ENCODE assay signal across 9 mouse cellular contexts in genomic region chr7:82715912-82716601, GRCm38 (mm10).
DNase-seq lines count a peak whose midpoint lies in the region; ATAC-seq and TF ChIP-seq lines count a peak whose summit lies in the region.
"Had no signal": no experiment of that assay in that cellular context is flagged by ENCODE, and none has a peak within 500 bp of the region (broad histone marks: within the 10 kb centered on the region; RNA-seq: fewer than 3 reads in every experiment).

No protein-coding gene starts in this region.

- no peaks in the 10 kb centered on the region for H3K36me3 ChIP-seq in intestine, embryonic 14.5 days (ENCODE audit: control insufficient read depth, insufficient read depth, low read length)
- H3K36me3 ChIP-seq in intestine, postnatal 0 days (ENCODE audit: control insufficient read depth, insufficient read depth), result peaks cover 15% of the 10 kb centered on the region; the same call in 1 of the 2 replicates
- peaks cover 2% of the 10 kb centered on the region; the same call in 1 of the 2 replicates for H3K36me3 ChIP-seq in embryonic facial prominence, embryonic 13.5 days
- H3K36me3 ChIP-seq in hindbrain, embryonic 14.5 days (replicated peaks; ENCODE audit: control insufficient read depth, insufficient read depth), result no peaks in the 10 kb centered on the region
- H3K36me3 ChIP-seq in midbrain, embryonic 16.5 days (ENCODE audit: control insufficient read depth, insufficient read depth, low read length), result no peaks in the 10 kb centered on the region

- H3K27ac ChIP-seq in intestine, embryonic 14.5 days (ENCODE audit: low read depth), result peak overlapping the region; percentile 40
- no peak overlapping the region for H3K27ac ChIP-seq in intestine, postnatal 0 days (ENCODE audit: low read depth, low read length)
- H3K27ac ChIP-seq in embryonic facial prominence, embryonic 13.5 days, result peak overlapping the region; percentile 90
- peak overlapping the region; percentile 89 for H3K27ac ChIP-seq in hindbrain, embryonic 14.5 days
- peak overlapping the region; percentile 81 for H3K27ac ChIP-seq in midbrain, embryonic 16.5 days (ENCODE audit: low read length)
- H3K27ac ChIP-seq: liver, embryonic 14.5 days had no signal

- H3K4me2 ChIP-seq in intestine, embryonic 14.5 days (ENCODE audit: low read length), result no peak overlapping the region; the same call in 1 of the 2 replicates
- H3K4me2 ChIP-seq in intestine, postnatal 0 days (replicated peaks; ENCODE audit: low read depth), result no peak overlapping the region
- H3K4me2 ChIP-seq in embryonic facial prominence, embryonic 13.5 days, result peak overlapping the region; percentile 35
- H3K4me2 ChIP-seq in hindbrain, embryonic 14.5 days (replicated peaks), result peak overlapping the region; percentile 24
- no peak overlapping the region for H3K4me2 ChIP-seq in midbrain, embryonic 16.5 days (ENCODE audit: low read length)

- no peaks in the 10 kb centered on the region for H3K27me3 ChIP-seq in intestine, embryonic 14.5 days (replicated peaks; ENCODE audit: control insufficient read depth, insufficient read depth, low read length)
- no peaks in the 10 kb centered on the region for H3K27me3 ChIP-seq in intestine, postnatal 0 days (replicated peaks; ENCODE audit: control insufficient read depth, insufficient read depth, low read length)
- no peaks in the 10 kb centered on the region for H3K27me3 ChIP-seq in embryonic facial prominence, embryonic 13.5 days
- no peaks in the 10 kb centered on the region for H3K27me3 ChIP-seq in hindbrain, embryonic 14.5 days (ENCODE audit: control insufficient read depth, insufficient read depth, low read length)
- no peaks in the 10 kb centered on the region for H3K27me3 ChIP-seq in midbrain, embryonic 16.5 days (ENCODE audit: control insufficient read depth, insufficient read depth, low read depth, low read length)

- DNase-seq in intestine, embryonic 14.5 days (ENCODE audit: low spot score), result no peak
- peak; percentile 31 for DNase-seq in hindbrain, embryonic 14.5 days (ENCODE audit: low spot score)
- no peak for DNase-seq in cerebellum, postnatal 25 days
- DNase-seq in layer of hippocampus, postnatal 10 days (ENCODE audit: low spot score in 2 of 2), result no peak

- no peak for ATAC-seq in intestine, embryonic 14.5 days (replicated peaks; ENCODE audit: low FRiP score, low TSS enrichment, low read depth)
- ATAC-seq in intestine, postnatal 0 days, result no peak
- peak; percentile 61; the same call in 1 of the 2 replicates for ATAC-seq in embryonic facial prominence, embryonic 13.5 days (ENCODE audit: insufficient number of reproducible peaks, insufficient read depth, low FRiP score, low TSS enrichment, low read depth)
- ATAC-seq in hindbrain, embryonic 14.5 days (ENCODE audit: low FRiP score), result peak; percentile 17; the same call in 1 of the 2 replicates
- peak; percentile 34 for ATAC-seq in midbrain, embryonic 16.5 days
- no peak for ATAC-seq in granulocyte monocyte progenitor cell, adult 5-6 weeks (replicated peaks; ENCODE audit: poor library complexity, severe bottlenecking)

- no peak overlapping the region for H3K4me3 ChIP-seq in intestine, embryonic 14.5 days (ENCODE audit: low read depth, low read length)
- H3K4me3 ChIP-seq in intestine, postnatal 0 days (ENCODE audit: low read depth, low read length), result no peak overlapping the region
- H3K4me3 ChIP-seq in embryonic facial prominence, embryonic 13.5 days, result no peak overlapping the region
- H3K4me3 ChIP-seq in hindbrain, embryonic 14.5 days (replicated peaks; ENCODE audit: low read length), result no peak overlapping the region
- H3K4me3 ChIP-seq in midbrain, embryonic 16.5 days (ENCODE audit: low read depth, low read length), result no peak overlapping the region

- H3K4me1 ChIP-seq in intestine, embryonic 14.5 days (replicated peaks; ENCODE audit: control insufficient read depth, insufficient read depth, low read length), result peaks cover 21% of the 10 kb centered on the region
- H3K4me1 ChIP-seq in intestine, postnatal 0 days (replicated peaks; ENCODE audit: control insufficient read depth, insufficient read depth, low read length), result no peaks in the 10 kb centered on the region
- H3K4me1 ChIP-seq in embryonic facial prominence, embryonic 13.5 days, result peaks cover 67% of the 10 kb centered on the region
- peaks cover 8% of the 10 kb centered on the region for H3K4me1 ChIP-seq in hindbrain, embryonic 14.5 days (replicated peaks; ENCODE audit: control insufficient read depth, insufficient read depth, low read length)
- H3K4me1 ChIP-seq in midbrain, embryonic 16.5 days (ENCODE audit: control insufficient read depth, insufficient read depth, low read length), result peaks cover 9% of the 10 kb centered on the region; the same call in 1 of the 2 replicates

- TF ChIP-seq CTCF in intestine, postnatal 0 days (IDR thresholded peaks at IDR 0.05; ENCODE audit: low read depth), result no peak

- WGBS in intestine, embryonic 14.5 days, result 25% methylated on average over 8 of the region's 8 CpGs
- WGBS in intestine, postnatal 0 days, result 48% methylated on average over 8 of the region's 8 CpGs
- 14% methylated on average over 8 of the region's 8 CpGs for WGBS in embryonic facial prominence, embryonic 13.5 days
- 38% methylated on average over 8 of the region's 8 CpGs for WGBS in hindbrain, embryonic 14.5 days
- WGBS in midbrain, embryonic 16.5 days, result 24% methylated on average over 8 of the region's 8 CpGs

- H3K9me3 ChIP-seq in intestine, embryonic 14.5 days (ENCODE audit: control insufficient read depth, low read length), result no peaks in the 10 kb centered on the region
- H3K9me3 ChIP-seq in intestine, postnatal 0 days (ENCODE audit: control insufficient read depth), result no peaks in the 10 kb centered on the region
- H3K9me3 ChIP-seq in embryonic facial prominence, embryonic 13.5 days, result no peaks in the 10 kb centered on the region
- H3K9me3 ChIP-seq in hindbrain, embryonic 14.5 days (ENCODE audit: control insufficient read depth, low read length), result no peaks in the 10 kb centered on the region
- no peaks in the 10 kb centered on the region for H3K9me3 ChIP-seq in midbrain, embryonic 16.5 days (replicated peaks; ENCODE audit: control insufficient read depth, low read length, poor library complexity, severe bottlenecking)

- no peak overlapping the region for H3K9ac ChIP-seq in intestine, embryonic 14.5 days (ENCODE audit: low read length)
- H3K9ac ChIP-seq in intestine, postnatal 0 days (ENCODE audit: low read depth, low read length), result no peak overlapping the region
- H3K9ac ChIP-seq in embryonic facial prominence, embryonic 13.5 days, result peak overlapping the region; percentile 22; the same call in 1 of the 2 replicates
- H3K9ac ChIP-seq in hindbrain, embryonic 14.5 days, result peak overlapping the region; percentile 54
- peak overlapping the region; percentile 56 for H3K9ac ChIP-seq in midbrain, embryonic 16.5 days (ENCODE audit: low read depth, low read length)
- H3K9ac ChIP-seq: liver, embryonic 14.5 days had no signal

Comparison
In these comparisons a context has a peak if more than half of its experiments do, and no peak if none do; other contexts are left out.
1. ATAC-seq: peak in embryonic facial prominence, embryonic 13.5 days (single experiment), hindbrain, embryonic 14.5 days (single experiment) and midbrain, embryonic 16.5 days (single experiment); none in intestine, embryonic 14.5 days (single experiment), intestine, postnatal 0 days (single experiment) and granulocyte monocyte progenitor cell, adult 5-6 weeks (single experiment).
2. H3K4me2 ChIP-seq: peak in embryonic facial prominence, embryonic 13.5 days (single experiment) and hindbrain, embryonic 14.5 days (single experiment); none in intestine, embryonic 14.5 days (single experiment), intestine, postnatal 0 days (single experiment) and midbrain, embryonic 16.5 days (single experiment).
3. H3K9ac ChIP-seq: peak in embryonic facial prominence, embryonic 13.5 days (single experiment), hindbrain, embryonic 14.5 days (single experiment) and midbrain, embryonic 16.5 days (single experiment); none in intestine, embryonic 14.5 days (single experiment) and intestine, postnatal 0 days (single experiment).